Mouse (Mus musculus): Measurements from ENCODE around the gene Gm6890. TPM values are rescaled to one million over a fixed set of nuclear protein-coding genes. Genes with fewer than 3 reads are reported as not detected.

Gene Gm6890
- polyA plus RNA-seq (2012; rRNA removed; ENCODE audit: low replicate concordance) = not detected in 2 replicates

GRCm38 (mm10) chrX:74740627-74741026 is at the start of gene Gm6890:
Gene Gm6890, plus strand, starts transcription at chrX:74740927.

Other genes with a start within 250 kb of the Gm6890 start
- gene Olfr1326-ps1, start 166.0 kb upstream of the Gm6890 start, polyA plus RNA-seq (2012; rRNA removed; ENCODE audit: low replicate concordance) = not detected in 2 replicates
- not detected in 2 replicates for gene Olfr1325, start 148.2 kb upstream of the Gm6890 start, polyA plus RNA-seq (2012; rRNA removed; ENCODE audit: low replicate concordance)
- 0.04 TPM in 1 of 2 replicates, not detected in the other for gene Gm5640, start 95.3 kb upstream of the Gm6890 start, polyA plus RNA-seq (2012; rRNA removed; ENCODE audit: low replicate concordance)
- not detected in 2 replicates for gene Gm5936, start 96.3 kb downstream of the Gm6890 start, polyA plus RNA-seq (2012; rRNA removed; ENCODE audit: low replicate concordance)

All from mammary gland, adult 2 months (tissue).